In genomic region chr7:82552005-82552404, GRCm38 (mm10) we compare ENCODE assay signal across 26 mouse cellular contexts.
DNase-seq lines count a peak whose midpoint lies in the region; ATAC-seq and TF ChIP-seq lines count a peak whose summit lies in the region.
"Had no signal": no experiment of that assay in that cellular context is flagged by ENCODE, and none has a peak within 500 bp of the region (broad histone marks: within the 10 kb centered on the region; RNA-seq: fewer than 3 reads in every experiment).

No protein-coding gene starts in this region.

- DNase-seq in 416B (ENCODE audit: low read depth): peak; percentile 94
- DNase-seq in adrenal gland, adult 2 months: no peak
- no peak for DNase-seq in thymus, adult 2 months
- DNase-seq: adrenal gland, postnatal 10 days; adrenal gland, postnatal 25 days; B cell, adult 2 months; cerebellum, adult 11 months; cerebellum, adult 18-20 months; cerebellum, adult 8-10 months; cerebellum, adult 9-11 months; cerebellum, postnatal 14 days; cerebellum, postnatal 36 days had no signal

- no peak overlapping the region for H3K27ac ChIP-seq in thymus, adult 2 months (ENCODE audit: control insufficient read depth, insufficient read depth, low read length)
- H3K27ac ChIP-seq: embryonic facial prominence, embryonic 10.5 days; embryonic facial prominence, embryonic 12.5 days; forebrain, embryonic 10.5 days; forebrain, embryonic 12.5 days had no signal

- peak; percentile 69 for ATAC-seq in common myeloid progenitor, adult 5-6 weeks (replicated peaks; ENCODE audit: low read depth, poor library complexity, severe bottlenecking)
- ATAC-seq in megakaryocyte progenitor cell, adult 5-6 weeks (replicated peaks; ENCODE audit: poor library complexity): 0 out of 2 replicates have a peak, but pooled peaks have one; percentile 11
- ATAC-seq: activated CD4-positive, CD25-positive, alpha-beta regulatory T cell, adult 4 months; CD4-positive, CD25-positive, alpha-beta regulatory T cell, adult 4 months; forebrain, embryonic 14.5 days; forebrain, embryonic 16.5 days; Patski had no signal

- TF ChIP-seq CTCF in thymus, adult 2 months (IDR thresholded peaks at IDR 0.05; ENCODE audit: borderline replicate concordance, control insufficient read depth, extremely low read depth, insufficient read depth, low read length, poor library complexity): no peak

- no peak overlapping the region for H3K4me3 ChIP-seq in thymus, adult 2 months (ENCODE audit: control insufficient read depth, insufficient read depth, low read length)
- H3K4me3 ChIP-seq: embryonic facial prominence, embryonic 10.5 days; embryonic facial prominence, embryonic 12.5 days; erythroblast, embryonic 14.5 days; forebrain, embryonic 10.5 days; forebrain, embryonic 12.5 days had no signal

- no peaks in the 10 kb centered on the region for H3K4me1 ChIP-seq in thymus, adult 2 months (replicated peaks; ENCODE audit: control insufficient read depth, insufficient read depth, low read length)
- H3K4me1 ChIP-seq: embryonic facial prominence, embryonic 10.5 days; forebrain, embryonic 12.5 days had no signal

- no peaks in the 10 kb centered on the region for H3K36me3 ChIP-seq in thymus, adult 2 months (ENCODE audit: control insufficient read depth, insufficient read depth, low read length)
- H3K36me3 ChIP-seq: embryonic facial prominence, embryonic 10.5 days; embryonic facial prominence, embryonic 12.5 days; forebrain, embryonic 10.5 days; forebrain, embryonic 12.5 days; G1E had no signal

- no peaks in the 10 kb centered on the region for H3K27me3 ChIP-seq in thymus, adult 2 months (ENCODE audit: control insufficient read depth, insufficient read depth, low read length)
- H3K27me3 ChIP-seq: CH12.LX; embryonic facial prominence, embryonic 12.5 days; forebrain, embryonic 12.5 days; Patski had no signal

- 6% methylated on average over 1 of the region's 1 CpGs for WGBS in thymus, adult 2 months

- TF ChIP-seq POLR2A in thymus, adult 2 months (IDR thresholded peaks at IDR 0.05; ENCODE audit: control insufficient read depth, extremely low read depth, insufficient read depth, low read length, poor library complexity): no peak
